Mouse (Mus musculus) CH12.LX (cell line): ENCODE measurements around the gene Terf2. TPM values are rescaled to one million over a fixed set of nuclear protein-coding genes. Genes with fewer than 3 reads are reported as not detected.

Experiments
- DNase-seq: peaks from one replicate; pipeline ENCODE4 v3.0.0-alpha.2; 2013; ENCODE audit errors: extremely low read depth
- H3K27ac ChIP-seq: 2 replicates; pipeline ENCODE4 v1.5.1; 2012; ENCODE audit warnings: low read depth, mild to moderate bottlenecking, control low read depth, moderate library complexity; ENCODE audit not compliant: insufficient read depth
- H3K27me3 ChIP-seq: replicated peaks from 2 replicates; pipeline ENCODE3; 2012; ENCODE audit warnings: inconsistent platforms
- H3K36me3 ChIP-seq, 2 experiments: replicated peaks in 1 of 2; 2 replicates each; pipeline versions ENCODE3 to v1.6.1; 2012; ENCODE audit warnings: inconsistent platforms in 1 of 2, low read length in 1 of 2, mild to moderate bottlenecking in 1 of 2, mixed read lengths in 1 of 2, moderate library complexity in 1 of 2; ENCODE audit not compliant: control insufficient read depth in 1 of 2, insufficient read depth in 1 of 2
- H3K4me1 ChIP-seq, 2 experiments: 2 replicates each; pipeline ENCODE4 v1.6.1; 2012; ENCODE audit warnings: inconsistent platforms in 1 of 2, moderate library complexity in 1 of 2; ENCODE audit not compliant: insufficient read depth in 2 of 2, control insufficient read depth in 1 of 2
- H3K4me2 ChIP-seq: 2 replicates; pipeline ENCODE4 v1.6.1; 2012; ENCODE audit warnings: low read depth, mild to moderate bottlenecking, control low read depth; ENCODE audit not compliant: poor library complexity, insufficient read depth, severe bottlenecking
- H3K4me3 ChIP-seq, 3 experiments: fragments of 150-350 bp in 1 of 3; sonication (generic) in 1 of 3; replicated peaks in 1 of 3; 2 replicates each; pipeline versions ENCODE3 to v1.5.1; 2011 to 2012; ENCODE audit warnings: low read depth in 2 of 3, low read length in 2 of 3, mild to moderate bottlenecking in 2 of 3, moderate library complexity in 2 of 3, control low read depth in 1 of 3, improper control_type of control experiment in 1 of 3, inconsistent platforms in 1 of 3, mixed read lengths in 1 of 3; ENCODE audit not compliant: poor library complexity in 1 of 3
- H3K79me2 ChIP-seq: replicated peaks from 2 replicates; pipeline ENCODE4 v1.6.1; 2012; ENCODE audit warnings: mild to moderate bottlenecking, moderate library complexity; ENCODE audit not compliant: control insufficient read depth, poor library complexity, insufficient read depth, severe bottlenecking; ENCODE audit errors: extremely low read depth
- H3K9ac ChIP-seq: 2 replicates; pipeline ENCODE4 v1.6.1; 2012; ENCODE audit warnings: low read depth, mild to moderate bottlenecking, control low read depth, moderate library complexity; ENCODE audit not compliant: insufficient read depth
- H3K9me3 ChIP-seq: replicated peaks from 2 replicates; pipeline ENCODE3; 2012; ENCODE audit warnings: low read length, inconsistent platforms, mixed read lengths
- CHD1 ChIP-seq: IDR thresholded peaks from 2 replicates; pipeline ENCODE4 v1.6.1; 2012; ENCODE audit warnings: low read depth, low read length, improper control_type of control experiment, inconsistent platforms
- CHD2 ChIP-seq: IDR thresholded peaks from 2 replicates; pipeline ENCODE4 v1.6.1; 2011; ENCODE audit warnings: low read length, improper control_type of control experiment
- CTCF ChIP-seq, 2 experiments: IDR thresholded peaks in 1 of 2; conservative IDR thresholded peaks in 1 of 2; 2 replicates each; pipeline ENCODE4 v1.5.1; 2011 to 2012; ENCODE audit warnings: low read depth in 2 of 2, low read length in 2 of 2, improper control_type of control experiment in 1 of 2, inconsistent platforms in 1 of 2, mild to moderate bottlenecking in 1 of 2, moderate library complexity in 1 of 2
- E2F4 ChIP-seq: IDR thresholded peaks from 2 replicates; pipeline ENCODE4 v1.6.1; 2011; ENCODE audit warnings: low read depth, low read length, improper control_type of control experiment; ENCODE audit not compliant: insufficient replicate concordance
- ELF1 ChIP-seq: IDR thresholded peaks from 2 replicates; pipeline ENCODE4 v1.6.1; 2014; ENCODE audit warnings: low read depth, mild to moderate bottlenecking, inconsistent platforms, low read length, improper control_type of control experiment
- EP300 ChIP-seq: IDR thresholded peaks from 2 replicates; pipeline ENCODE4 v1.6.1; 2011; ENCODE audit warnings: low read length, improper control_type of control experiment
- ETS1 ChIP-seq: conservative IDR thresholded peaks from 2 replicates; pipeline ENCODE4 v1.6.1; 2012; ENCODE audit warnings: low read depth, mild to moderate bottlenecking, inconsistent platforms, low read length, improper control_type of control experiment, moderate library complexity
- GABPA ChIP-seq: IDR thresholded peaks from 2 replicates; pipeline ENCODE4 v1.6.1; 2012; ENCODE audit warnings: low read depth, low read length, improper control_type of control experiment, inconsistent platforms; ENCODE audit not compliant: insufficient replicate concordance
- HCFC1 ChIP-seq: IDR thresholded peaks from 2 replicates; pipeline ENCODE4 v1.6.1; 2012; ENCODE audit warnings: low read depth, mild to moderate bottlenecking, inconsistent platforms, low read length, improper control_type of control experiment
- IRF4 ChIP-seq: IDR thresholded peaks from 2 replicates; pipeline ENCODE4 v1.6.1; 2014; ENCODE audit warnings: low read depth, mild to moderate bottlenecking, inconsistent platforms, low read length, improper control_type of control experiment
- JUN ChIP-seq: IDR thresholded peaks from 2 replicates; pipeline ENCODE4 v1.6.1; 2011; ENCODE audit warnings: low read depth, mild to moderate bottlenecking, low read length, improper control_type of control experiment, moderate library complexity; ENCODE audit not compliant: insufficient read depth
- JUND ChIP-seq: conservative IDR thresholded peaks from 2 replicates; pipeline ENCODE4 v1.6.1; 2011; ENCODE audit warnings: low read depth, low read length, improper control_type of control experiment
- KAT2A ChIP-seq: IDR thresholded peaks from 2 replicates; pipeline ENCODE4 v1.6.1; 2012; ENCODE audit warnings: low read length, improper control_type of control experiment, inconsistent platforms; ENCODE audit not compliant: insufficient replicate concordance
- MAFK ChIP-seq: IDR thresholded peaks from 2 replicates; pipeline ENCODE4 v1.6.1; 2011; ENCODE audit warnings: low read length, improper control_type of control experiment; ENCODE audit not compliant: insufficient replicate concordance
- MAX ChIP-seq: IDR thresholded peaks from 2 replicates; pipeline ENCODE4 v1.6.1; 2011; ENCODE audit warnings: low read length, improper control_type of control experiment
- MAZ ChIP-seq: IDR thresholded peaks from 2 replicates; pipeline ENCODE4 v1.6.1; 2012; ENCODE audit warnings: low read depth, mild to moderate bottlenecking, inconsistent platforms, low read length, improper control_type of control experiment, moderate library complexity
- MEF2A ChIP-seq: IDR thresholded peaks from 2 replicates; pipeline ENCODE4 v1.6.1; 2014; ENCODE audit warnings: low read depth, mild to moderate bottlenecking, inconsistent platforms, low read length, improper control_type of control experiment, borderline replicate concordance
- MXI1 ChIP-seq: IDR thresholded peaks from 2 replicates; pipeline ENCODE4 v1.6.1; 2011; ENCODE audit warnings: mild to moderate bottlenecking, low read depth, low read length, improper control_type of control experiment
- MYC ChIP-seq: IDR thresholded peaks from 2 replicates; pipeline ENCODE4 v1.6.1; 2011; ENCODE audit warnings: low read depth, mild to moderate bottlenecking, improper control_type of control experiment, low read length
- NELFE ChIP-seq: IDR thresholded peaks from 2 replicates; pipeline ENCODE4 v1.6.1; 2011; ENCODE audit warnings: low read depth, low read length, improper control_type of control experiment
- NRF1 ChIP-seq: IDR thresholded peaks from 2 replicates; pipeline ENCODE4 v1.6.1; 2014; ENCODE audit warnings: low read depth, mild to moderate bottlenecking, inconsistent platforms, low read length, improper control_type of control experiment, moderate library complexity
- PAX5 ChIP-seq: IDR thresholded peaks from 2 replicates; pipeline ENCODE4 v1.6.1; 2012; ENCODE audit warnings: low read length, inconsistent platforms, mixed read lengths
- POLR2A ChIP-seq: IDR thresholded peaks from 2 replicates; pipeline ENCODE4 v1.6.1; 2011; ENCODE audit warnings: low read depth, mild to moderate bottlenecking, improper control_type of control experiment, low read length
- POLR2AphosphoS2 ChIP-seq: IDR thresholded peaks from 2 replicates; pipeline ENCODE4 v1.6.1; 2011; ENCODE audit warnings: low read depth, low read length, improper control_type of control experiment
- RAD21 ChIP-seq: IDR thresholded peaks from 2 replicates; pipeline ENCODE4 v1.6.1; 2011; ENCODE audit warnings: low read depth, mild to moderate bottlenecking, low read length, improper control_type of control experiment, moderate library complexity
- RCOR1 ChIP-seq: conservative IDR thresholded peaks from 2 replicates; pipeline ENCODE4 v1.6.1; 2012; ENCODE audit warnings: low read depth, mild to moderate bottlenecking, inconsistent platforms, low read length, improper control_type of control experiment
- SIN3A ChIP-seq: IDR thresholded peaks from 2 replicates; pipeline ENCODE4 v1.6.1; 2012; ENCODE audit warnings: low read length, improper control_type of control experiment, inconsistent platforms
- SMC3 ChIP-seq: IDR thresholded peaks from 2 replicates; pipeline ENCODE4 v1.6.1; 2011; ENCODE audit warnings: low read depth, low read length, improper control_type of control experiment
- TBP ChIP-seq: conservative IDR thresholded peaks from 2 replicates; pipeline ENCODE4 v1.6.1; 2011; ENCODE audit warnings: low read depth, low read length, improper control_type of control experiment
- TCF12 ChIP-seq: IDR thresholded peaks from 2 replicates; pipeline ENCODE4 v1.6.1; 2014; ENCODE audit warnings: low read depth, mild to moderate bottlenecking, inconsistent platforms, low read length, improper control_type of control experiment
- UBTF ChIP-seq: IDR thresholded peaks from 2 replicates; pipeline ENCODE4 v1.6.1; 2012; ENCODE audit warnings: low read depth, mild to moderate bottlenecking, inconsistent platforms, low read length, improper control_type of control experiment, moderate library complexity
- USF1 ChIP-seq: IDR thresholded peaks from 2 replicates; pipeline ENCODE4 v1.6.1; 2014; ENCODE audit warnings: low read depth, mild to moderate bottlenecking, inconsistent platforms, low read length, improper control_type of control experiment
- USF2 ChIP-seq: conservative IDR thresholded peaks from 2 replicates; pipeline ENCODE4 v1.6.1; 2011; ENCODE audit warnings: low read depth, low read length, improper control_type of control experiment
- ZC3H11A ChIP-seq: IDR thresholded peaks from 2 replicates; pipeline ENCODE4 v1.6.1; 2012; ENCODE audit warnings: low read depth, mild to moderate bottlenecking, inconsistent platforms, low read length, improper control_type of control experiment
- ZKSCAN1 ChIP-seq: IDR thresholded peaks from 2 replicates; pipeline ENCODE4 v1.6.1; 2012; ENCODE audit warnings: low read depth, inconsistent platforms, low read length, improper control_type of control experiment, borderline replicate concordance
- ZMIZ1 ChIP-seq: IDR thresholded peaks from 2 replicates; pipeline ENCODE4 v1.6.1; 2012; ENCODE audit warnings: low read depth, mild to moderate bottlenecking, inconsistent platforms, low read length, improper control_type of control experiment
- ZNF384 ChIP-seq: IDR thresholded peaks from 2 replicates; pipeline ENCODE4 v1.6.1; 2012; ENCODE audit warnings: low read depth, low read length, improper control_type of control experiment, inconsistent platforms
- dilution Hi-C: fragments of 300-500 bp; cut with MboI; formaldehyde crosslinking; loops from 2 replicates; pipeline ENCODE4 v1.14.3; 2020; ENCODE audit warnings: low sequenced_read_pairs; ENCODE audit not compliant: extremely low pct_unique_long_range_greater_than_20kb, extremely low pct_ligation_motif_present
- in situ Hi-C: fragments of 300-500 bp; cut with MboI; formaldehyde crosslinking; loops from 3 replicates; pipeline ENCODE4 v1.14.3; 2019; ENCODE audit warnings: low sequenced_read_pairs, low pct_ligation_motif_present, low pct_unique_long_range_greater_than_20kb, mixed read lengths
- polyA plus RNA-seq: library from polyadenylated mRNA; unstranded; fragments of >175 nt; gene quantifications from 2 replicates; pipeline ENCODE4 v1.2.1, GENCODE M21; 2012; ENCODE audit warnings: low read depth; ENCODE audit not compliant: insufficient read length
- total RNA-seq, 2 experiments: library from RNA; depleted of rRNA; stranded (reverse); fragments of 300-350 nt in 1 of 2; fragments of >200 nt in 1 of 2; gene quantifications; 2 replicates each; pipeline ENCODE4 v1.2.3; 2012 to 2014

Gene Terf2
- total and polyA plus RNA-seq, 3 experiments, result 12.5 to 33.7 (median 18.3) TPM

DNA sequence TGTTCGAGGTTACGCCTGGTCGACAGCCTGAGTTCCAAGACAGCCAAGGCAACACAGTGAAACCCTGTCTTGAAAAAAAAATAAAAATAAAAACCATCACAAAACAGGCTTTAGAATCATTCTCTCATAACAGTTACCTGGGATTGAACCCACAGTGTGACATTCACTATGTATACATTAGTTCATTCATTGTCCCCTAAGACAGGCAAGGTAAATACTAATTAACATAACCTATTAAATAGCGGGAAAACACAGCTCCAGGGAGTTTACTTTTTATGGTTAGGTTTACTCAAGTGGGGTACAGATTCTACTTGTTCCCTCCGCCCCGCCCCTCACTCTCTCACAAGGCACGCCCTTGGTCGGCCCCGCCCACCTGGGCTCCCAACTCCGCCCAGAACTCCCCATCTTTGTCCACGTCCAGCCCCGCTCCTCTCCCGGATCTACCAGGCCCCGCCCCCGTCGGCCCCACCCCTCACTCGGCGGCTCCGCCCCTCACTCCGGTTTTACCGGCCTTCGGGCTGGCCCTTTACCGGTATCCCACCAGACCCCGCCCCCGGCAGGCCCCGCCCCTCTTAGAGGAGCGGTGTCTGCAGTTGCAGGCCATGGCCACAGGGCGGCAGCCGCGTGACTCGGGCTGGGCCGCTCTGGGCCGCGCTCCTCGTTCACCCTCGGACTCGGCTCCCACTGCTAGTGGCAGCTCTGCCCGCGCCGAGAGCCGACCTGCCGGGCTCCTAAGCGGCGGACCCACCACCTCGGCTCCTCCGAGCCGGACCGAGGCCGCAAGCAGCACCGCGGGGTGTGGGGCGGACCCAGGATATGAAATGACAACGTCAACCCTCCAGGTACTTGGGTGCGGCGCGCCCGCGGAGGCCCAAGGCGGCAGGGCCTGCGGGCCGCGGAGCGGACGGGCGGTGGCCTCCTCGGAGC is 65.4 kb downstream of the Terf2 start, which contains the start of gene Vps4a:
Gene Vps4a (plus strand): TSS at position 573 of the 927 bp plus-strand sequence.
- Histone ChIP-seq H3K9ac (peak within 1 kb of the TSS; percentile 86), H3K79me2 (peaks cover 16% of the 10 kb centered on the region; the same call in 1 of the 2 replicates), H3K9me3 (no peaks in the 10 kb centered on the region), H3K4me1 (peaks cover 13 to 34% of the 10 kb centered on the region in 2 experiments), H3K27me3 (peaks cover 2% of the 10 kb centered on the region), H3K27ac (0 out of 2 replicates have a peak within 1 kb of the TSS, but pooled peaks have one; percentile 12), H3K4me2 (peak within 1 kb of the TSS; percentile 80), H3K36me3 (peaks cover 0 to 7% of the 10 kb centered on the region in 2 experiments), H3K4me3 (peak within 1 kb of the TSS; percentile 55 to 94 (median 92))
- in situ Hi-C loops, result no loop called here
- DNase-seq, result peak; percentile 92
- dilution Hi-C loops, result no loop called here
- TF ChIP-seq E2F4, result no peak
- peak; percentile 47; the same call in 1 of the 2 replicates for TF ChIP-seq ZMIZ1
- TF ChIP-seq MXI1, result peak; percentile 66; the same call in 1 of the 2 replicates
- TF ChIP-seq MAFK, result no peak
- no peak for TF ChIP-seq POLR2AphosphoS2
- peak; percentile 79 for TF ChIP-seq HCFC1
- TF ChIP-seq MYC, result no peak
- TF ChIP-seq SMC3, result peak; percentile 48
- no peak; the same call in 1 of the 2 replicates for TF ChIP-seq IRF4
- TF ChIP-seq MEF2A, result peak; percentile 51; the same call in 1 of the 2 replicates
- TF ChIP-seq USF2, result no peak
- TF ChIP-seq NELFE, result peak; percentile 67
- peak; percentile 79 for TF ChIP-seq TCF12
- TF ChIP-seq JUND, result no peak
- no peak for TF ChIP-seq JUN
- TF ChIP-seq RAD21, result no peak; the same call in 1 of the 2 replicates
- TF ChIP-seq ZNF384, result no peak
- TF ChIP-seq ZKSCAN1, result no peak
- no peak; the same call in 1 of the 2 replicates for TF ChIP-seq MAX
- peak; percentile 7; the same call in 1 of the 2 replicates for TF ChIP-seq GABPA
- peak; percentile 82 for TF ChIP-seq POLR2A
- no peak for TF ChIP-seq USF1
- no peak for TF ChIP-seq NRF1
- no peak for TF ChIP-seq MAZ
- no peak for TF ChIP-seq CHD1
- TF ChIP-seq KAT2A, result peak; percentile 56; the same call in 1 of the 2 replicates
- TF ChIP-seq ETS1, result no peak
- peak; percentile 33; the same call in 1 of the 2 replicates for TF ChIP-seq ELF1
- no peak for TF ChIP-seq PAX5
- no peak for TF ChIP-seq RCOR1
- TF ChIP-seq SIN3A, result 0 out of 2 replicates have a peak, but pooled peaks have one; percentile 58
- no peak for TF ChIP-seq CHD2
- no peak for TF ChIP-seq TBP
- no peak for TF ChIP-seq ZC3H11A
- no peak for TF ChIP-seq EP300
- peak in 1 of 2 experiments; percentile 81; a peak in 2 of 4 replicates for TF ChIP-seq CTCF (conservative IDR thresholded peaks at IDR 0.05 in 1 of 2, IDR thresholded peaks at IDR 0.05 in 1 of 2; ENCODE audit: low read depth in 2 of 2, low read length in 2 of 2)
- TF ChIP-seq UBTF, result 0 out of 2 replicates have a peak, but pooled peaks have one; percentile 90
